Mouse (Mus musculus) ES-E14 (cell line): ENCODE data around the gene Il1r1. TPM values are rescaled to one million over a fixed set of nuclear protein-coding genes. Genes with fewer than 3 reads are reported as not detected.

Source experiments
- DNase-seq: peaks from one replicate; pipeline ENCODE4 v3.0.0-alpha.2; 2013; ENCODE audit warnings: low read depth, low spot score
- H3K27ac ChIP-seq: 2 replicates; pipeline ENCODE4 v1.5.1; 2012; ENCODE audit warnings: low read depth, mild to moderate bottlenecking, low read length, moderate library complexity, mixed read lengths; ENCODE audit not compliant: poor library complexity, insufficient read depth, severe bottlenecking
- H3K36me3 ChIP-seq: 2 replicates; pipeline ENCODE4 v1.6.1; 2012; ENCODE audit warnings: mild to moderate bottlenecking, low read length, moderate library complexity, mixed read lengths; ENCODE audit not compliant: control insufficient read depth, poor library complexity, insufficient read depth, severe bottlenecking
- H3K4me1 ChIP-seq, 2 experiments: fragments of 150-350 bp in 1 of 2; sonication (generic) in 1 of 2; 2 replicates each; pipeline ENCODE4 v1.6.1; 2012; ENCODE audit warnings: low read length in 2 of 2, mild to moderate bottlenecking in 1 of 2, mixed read lengths in 1 of 2; ENCODE audit not compliant: control insufficient read depth in 2 of 2, insufficient read depth in 2 of 2, poor library complexity in 1 of 2
- H3K4me3 ChIP-seq, 2 experiments: fragments of 150-350 bp in 1 of 2; sonication (generic) in 1 of 2; 2 replicates each; pipeline ENCODE4 v1.5.1; 2012; ENCODE audit warnings: low read length in 2 of 2, low read depth in 1 of 2, mild to moderate bottlenecking in 1 of 2, mixed read lengths in 1 of 2; ENCODE audit not compliant: insufficient read depth in 1 of 2, poor library complexity in 1 of 2, severe bottlenecking in 1 of 2
- H3K9ac ChIP-seq: 2 replicates; pipeline ENCODE4 v1.6.1; 2012; ENCODE audit warnings: low read depth, mild to moderate bottlenecking, low read length, mixed read lengths; ENCODE audit not compliant: poor library complexity, insufficient read depth, severe bottlenecking
- H3K9me3 ChIP-seq: fragments of 150-350 bp; sonication (generic); 2 replicates; pipeline ENCODE4 v1.6.1; 2012; ENCODE audit warnings: low read depth, mild to moderate bottlenecking, low read length; ENCODE audit not compliant: control insufficient read depth, insufficient read depth
- CHD2 ChIP-seq: IDR thresholded peaks from 2 replicates; pipeline ENCODE4 v1.6.1; 2014; ENCODE audit warnings: mild to moderate bottlenecking, low read depth, low read length, inconsistent platforms
- HCFC1 ChIP-seq: IDR thresholded peaks from 2 replicates; pipeline ENCODE4 v1.6.1; 2012; ENCODE audit warnings: low read length, inconsistent platforms, borderline replicate concordance; ENCODE audit not compliant: insufficient read depth
- MAFK ChIP-seq: IDR thresholded peaks from 2 replicates; pipeline ENCODE4 v1.6.1; 2014; ENCODE audit warnings: mild to moderate bottlenecking, low read depth, low read length, inconsistent platforms; ENCODE audit not compliant: insufficient read depth
- ZC3H11A ChIP-seq: IDR thresholded peaks from 2 replicates; pipeline ENCODE4 v1.6.1; 2012; ENCODE audit warnings: low read depth, mild to moderate bottlenecking, inconsistent platforms, low read length, borderline replicate concordance
- ZNF384 ChIP-seq: IDR thresholded peaks from 2 replicates; pipeline ENCODE4 v1.6.1; 2012; ENCODE audit warnings: low read depth, low read length, inconsistent platforms
- in situ Hi-C, 2 experiments: fragments of 600-800 bp; cut with MboI; formaldehyde crosslinking; loops; one replicate each; pipeline ENCODE4 v1.15.1; 2025; ENCODE audit warnings: low sequenced_read_pairs in 2 of 2, inconsistent platforms in 1 of 2; ENCODE audit not compliant: unreplicated experiment in 2 of 2
- total RNA-seq: library from RNA; depleted of rRNA; stranded (reverse); fragments of 300-350 nt; gene quantifications from 2 replicates; pipeline ENCODE4 v1.2.3, GENCODE M21; 2012

Gene Il1r1
- total RNA-seq, 1 experiment, result 0.36 TPM

DNA sequence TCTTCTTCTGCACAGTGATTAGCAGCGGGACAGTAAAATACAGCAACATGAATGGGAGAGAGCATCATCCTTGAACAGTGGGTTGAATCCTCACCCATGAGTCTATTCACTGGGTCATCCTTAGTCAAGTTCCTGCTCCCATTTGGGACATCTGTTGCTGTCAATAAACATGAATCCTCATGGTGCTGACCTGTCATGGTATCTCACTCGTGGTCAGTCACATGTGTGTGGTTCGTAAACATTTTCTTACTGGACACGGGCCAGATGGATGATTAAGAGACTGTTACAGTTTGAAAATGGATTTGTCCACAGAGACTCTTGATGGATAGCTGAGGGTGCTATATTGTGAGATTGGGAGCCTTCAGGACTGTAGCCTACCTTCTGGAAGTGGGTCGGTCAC lies 29.1 kb downstream of the Il1r1 start:
- Histone ChIP-seq H3K36me3 (no peaks in the 10 kb centered on the region), H3K9ac (no peak overlapping the region), H3K27ac (no peak overlapping the region), H3K9me3 (no peaks in the 10 kb centered on the region), H3K4me3 (no peak overlapping the region), H3K4me1 (no peaks in the 10 kb centered on the region)
- no peak for TF ChIP-seq CHD2
- no peak for TF ChIP-seq ZNF384
- no peak for TF ChIP-seq ZC3H11A
- TF ChIP-seq HCFC1, result no peak
- no peak for TF ChIP-seq MAFK
- in situ Hi-C loops, result no loop called here
- DNase-seq, result no peak

DNA sequence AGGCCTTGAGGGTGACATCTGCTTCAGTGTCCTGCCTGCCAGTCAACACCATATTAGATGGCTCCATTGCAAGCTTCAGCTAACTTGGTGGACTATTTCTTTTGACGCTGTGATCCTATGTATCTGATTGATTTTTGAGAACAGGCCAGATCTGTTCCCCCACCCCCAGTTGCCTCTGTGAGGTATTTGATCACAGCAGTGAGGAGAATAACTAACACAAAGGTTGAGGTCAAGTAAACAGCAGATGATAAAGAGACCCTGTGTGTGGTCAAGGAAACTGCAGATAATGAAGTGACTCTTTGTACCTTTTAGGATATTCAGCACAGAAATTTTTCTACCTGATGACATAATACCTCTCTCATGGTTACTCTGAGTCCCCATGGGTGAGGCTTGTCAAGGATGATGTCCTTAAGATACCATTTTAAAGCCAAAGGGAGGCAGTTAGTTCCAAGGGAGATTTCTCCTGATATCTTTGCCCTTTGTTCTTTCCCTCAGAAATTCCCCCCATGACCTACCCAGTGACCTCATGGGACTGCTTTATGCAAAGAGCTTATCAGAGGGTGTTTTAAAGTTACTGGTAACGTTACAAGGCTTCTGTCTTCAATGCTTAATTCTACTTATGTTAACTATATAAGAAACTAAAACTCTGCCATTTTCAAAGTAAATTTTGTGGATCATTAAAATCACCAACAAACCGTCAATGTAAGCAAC lies 29.6 kb downstream of the Il1r1 start:
- in situ Hi-C loops, result no loop called here
- Histone ChIP-seq H3K9ac (no peak overlapping the region), H3K36me3 (no peaks in the 10 kb centered on the region), H3K4me3 (no peak overlapping the region), H3K4me1 (no peaks in the 10 kb centered on the region), H3K27ac (no peak overlapping the region), H3K9me3 (no peaks in the 10 kb centered on the region)
- no peak for TF ChIP-seq HCFC1
- TF ChIP-seq ZNF384, result no peak
- TF ChIP-seq ZC3H11A, result no peak
- TF ChIP-seq MAFK, result no peak
- no peak for TF ChIP-seq CHD2
- DNase-seq, result no peak

- Histone ChIP-seq H3K9ac (no peak overlapping the region), H3K36me3 (no peaks in the 10 kb centered on the region), H3K4me1 (no peaks in the 10 kb centered on the region), H3K4me3 (no peak overlapping the region), H3K9me3 (no peaks in the 10 kb centered on the region), H3K27ac (no peak overlapping the region)
- TF ChIP-seq ZNF384 (no peak), CHD2 (no peak), MAFK (no peak), HCFC1 (no peak), ZC3H11A (no peak)
- in situ Hi-C loops, result no loop called here
- no peak for DNase-seq
Measured at GRCm38 (mm10) chr1:40262441-40263121, 37.7 kb downstream of the Il1r1 start.

DNA sequence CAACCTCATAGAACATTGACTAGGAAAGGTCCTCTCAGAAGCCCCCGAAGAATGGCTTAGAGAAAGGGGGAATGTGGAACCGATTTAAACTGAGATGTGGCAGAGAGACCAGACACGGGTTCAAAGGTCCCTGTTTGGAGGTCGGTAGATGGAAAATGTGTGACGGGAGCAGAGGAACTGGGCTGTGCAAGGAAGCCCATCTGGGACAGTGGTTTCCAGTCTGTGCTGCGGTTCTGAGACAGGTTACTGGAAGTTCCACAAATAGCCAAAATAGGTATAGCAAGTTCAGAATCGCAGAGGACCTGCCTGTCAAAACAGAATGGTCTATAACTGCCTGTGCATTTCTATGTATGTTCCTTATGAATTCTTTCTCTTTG lies 38.2 kb downstream of the Il1r1 start:
- no peak overlapping the region for H3K27ac ChIP-seq
- no peak overlapping the region for H3K9ac ChIP-seq
- in situ Hi-C loops, result no loop called here
- DNase-seq, result no peak
- no peaks in the 10 kb centered on the region for H3K4me1 ChIP-seq
- H3K4me3 ChIP-seq, result no peak overlapping the region
- TF ChIP-seq MAFK (no peak), ZC3H11A (no peak), CHD2 (no peak), HCFC1 (no peak), ZNF384 (no peak)
- H3K36me3 ChIP-seq, result no peaks in the 10 kb centered on the region
- H3K9me3 ChIP-seq, result no peaks in the 10 kb centered on the region
